Mouse (Mus musculus): ENCODE measurements around the gene Vopp1. TPM values are rescaled to one million over a fixed set of nuclear protein-coding genes. Genes with fewer than 3 reads are reported as not detected.

Gene Vopp1
- total RNA-seq (2023), result 48.1 TPM

GRCm38 (mm10) chr6:57824422-57825258 is at the start of gene Vopp1:
TSS of gene Vopp1 (minus strand) at chr6:57825159.

GRCm38 (mm10) chr6:57850286-57850685 is 25.3 kb upstream of the Vopp1 start, which contains the start of gene Vmn1r21:
TSS of gene Vmn1r21 (minus strand) at chr6:57850343.

GRCm38 (mm10) chr6:57702376-57702742 is 122.6 kb downstream of the Vopp1 start, which contains the start of gene Lancl2:
TSS of gene Lancl2 (plus strand) at chr6:57702540.

GRCm38 (mm10) chr6:57691467-57692261 is 133.3 kb downstream of the Vopp1 start, which contains the start of gene Pyurf:
TSS of gene Pyurf (minus strand) at chr6:57692078.

Other genes starting within 250 kb of the Vopp1 start
- 36.4 TPM for gene Herc6, start 244.2 kb downstream of the Vopp1 start, total RNA-seq (2023)
- 2.8 TPM for gene Pyurf, start 133.1 kb downstream of the Vopp1 start, total RNA-seq (2023)
- 7.4 TPM for gene Lancl2, start 122.6 kb downstream of the Vopp1 start, total RNA-seq (2023)
- gene Vmn1r21, start 25.2 kb upstream of the Vopp1 start, total RNA-seq (2023), result not detected
- not detected for gene Vmn1r22, start 82.9 kb upstream of the Vopp1 start, total RNA-seq (2023)
- gene Vmn1r23, start 101.7 kb upstream of the Vopp1 start, total RNA-seq (2023), result not detected
- gene Vmn1r24, start 136.3 kb upstream of the Vopp1 start, total RNA-seq (2023), result not detected
- gene Vmn1r25, start 155.7 kb upstream of the Vopp1 start, total RNA-seq (2023), result not detected
- not detected for gene Vmn1r26, start 190.0 kb upstream of the Vopp1 start, total RNA-seq (2023)